Mouse (Mus musculus): Measurements from ENCODE around the gene Acer1.

Gene Acer1

DNA sequence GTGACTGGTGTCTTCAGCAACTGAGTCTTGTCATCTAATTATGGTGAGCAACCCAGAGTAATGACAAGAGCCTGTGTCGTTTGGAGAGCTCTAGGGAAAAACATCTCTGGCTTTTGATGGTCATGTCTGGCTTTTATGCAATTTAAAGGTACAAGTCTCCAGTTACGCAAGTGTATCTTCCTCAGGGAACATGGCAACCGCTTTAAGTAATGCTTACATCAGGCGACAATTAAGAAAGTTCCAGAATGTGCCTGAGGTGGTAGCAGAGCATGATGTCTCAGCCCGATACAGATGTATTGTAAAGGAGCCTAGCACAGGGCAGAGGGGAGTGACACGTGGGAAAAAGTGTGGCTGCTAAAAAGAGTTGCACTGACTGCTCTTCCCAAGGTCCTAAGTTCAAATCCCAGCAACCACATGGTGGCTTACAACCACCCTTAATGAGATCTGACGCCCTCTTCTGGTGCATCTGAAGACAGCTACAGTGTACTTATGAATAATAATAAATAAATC is 7.0 kb upstream of the Acer1 start:
- DNase-seq = no peak

DNA sequence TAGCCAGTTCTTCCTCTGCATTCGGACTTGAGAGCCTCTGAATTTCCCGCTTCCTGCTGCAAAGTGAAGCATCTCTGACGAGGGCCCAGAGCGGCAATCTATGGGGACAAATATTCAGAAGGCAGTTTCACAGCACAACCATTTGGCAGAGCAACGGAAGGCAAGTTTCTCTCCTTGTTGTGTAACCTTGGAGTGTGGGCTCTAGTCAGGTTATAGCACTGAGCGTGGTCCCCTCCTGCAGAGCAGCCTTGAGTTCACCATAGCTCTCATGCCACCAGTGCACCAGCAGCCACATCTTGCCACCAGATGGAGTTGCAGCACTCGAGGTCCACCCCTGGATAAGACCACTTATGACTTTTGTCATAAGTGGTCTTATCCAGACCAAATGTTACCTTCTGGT is 6.5 kb upstream of the Acer1 start:
- no peak for DNase-seq

DNA sequence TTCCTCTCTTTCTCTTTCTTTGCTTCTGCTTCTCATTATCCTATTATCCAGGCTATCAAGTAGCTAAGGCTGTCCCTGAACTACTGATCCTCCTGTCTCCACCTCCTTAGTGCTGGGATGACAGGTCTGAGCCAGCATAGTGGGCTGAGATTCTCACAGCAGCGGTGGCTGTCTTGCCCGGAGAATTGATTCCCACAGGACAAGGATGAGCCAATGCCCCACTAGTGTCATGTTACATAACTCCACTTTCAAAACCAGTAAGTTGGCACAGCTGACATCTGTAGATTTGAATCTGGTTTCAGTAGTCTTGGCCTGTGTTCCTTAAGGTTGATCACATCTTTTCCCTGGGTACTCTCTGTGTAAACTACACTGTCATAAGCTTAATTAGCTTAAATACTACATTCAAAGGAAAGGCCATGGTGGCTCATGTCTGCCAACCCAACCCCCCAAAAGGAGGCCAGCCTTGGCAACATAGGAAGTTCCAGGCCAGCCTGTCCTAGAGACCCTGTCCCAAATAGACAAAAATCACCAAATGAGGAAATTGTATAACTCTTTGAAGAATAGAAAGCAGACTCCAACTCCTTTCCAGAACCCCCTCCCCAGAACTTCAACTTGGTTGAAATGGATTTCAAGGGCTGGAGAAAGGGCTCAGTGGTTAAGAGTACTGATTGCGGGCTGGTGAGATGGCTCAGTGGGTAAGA is 4.3 kb upstream of the Acer1 start:
- no peak for DNase-seq

DNA sequence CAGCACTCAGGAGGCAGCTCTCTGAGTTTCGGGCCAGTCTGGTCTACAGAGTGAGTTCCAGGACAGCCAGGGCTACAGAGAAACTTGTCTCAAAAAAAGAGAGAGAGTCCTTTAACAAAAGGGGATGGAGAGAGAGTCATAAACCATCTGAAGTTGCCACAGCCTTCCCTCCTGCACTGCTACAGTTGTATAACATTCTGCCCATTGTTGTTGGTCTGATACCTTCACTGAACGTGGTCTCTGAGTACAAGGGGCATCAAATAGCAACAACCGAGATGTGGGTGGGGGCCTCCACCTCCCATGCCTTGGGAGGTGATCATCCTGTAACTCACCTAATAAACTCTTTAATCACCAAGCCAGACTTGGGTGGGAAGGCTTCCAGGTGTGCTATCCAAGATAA is 3.7 kb upstream of the Acer1 start:
- no peak for DNase-seq

DNA sequence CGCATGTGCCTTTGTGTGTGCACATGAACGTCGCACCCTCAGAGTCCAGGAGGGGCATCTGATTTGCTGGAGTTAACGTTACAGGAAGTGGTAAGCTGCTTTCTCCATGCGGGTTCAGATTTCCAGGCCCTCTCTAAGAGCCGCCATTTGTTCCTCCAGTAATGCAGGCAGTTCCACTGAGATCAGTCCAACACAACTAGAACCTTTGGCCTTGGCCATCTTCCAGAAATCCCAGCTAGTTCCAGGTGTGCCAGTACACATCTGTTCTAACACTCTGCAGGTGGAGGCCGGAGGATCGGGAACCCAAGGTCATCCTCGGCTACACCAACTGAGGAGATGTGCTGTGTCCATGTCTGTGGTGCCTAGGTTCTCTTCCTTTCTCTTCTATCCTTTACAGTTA is 3.0 kb upstream of the Acer1 start:
- no peak for DNase-seq

DNA sequence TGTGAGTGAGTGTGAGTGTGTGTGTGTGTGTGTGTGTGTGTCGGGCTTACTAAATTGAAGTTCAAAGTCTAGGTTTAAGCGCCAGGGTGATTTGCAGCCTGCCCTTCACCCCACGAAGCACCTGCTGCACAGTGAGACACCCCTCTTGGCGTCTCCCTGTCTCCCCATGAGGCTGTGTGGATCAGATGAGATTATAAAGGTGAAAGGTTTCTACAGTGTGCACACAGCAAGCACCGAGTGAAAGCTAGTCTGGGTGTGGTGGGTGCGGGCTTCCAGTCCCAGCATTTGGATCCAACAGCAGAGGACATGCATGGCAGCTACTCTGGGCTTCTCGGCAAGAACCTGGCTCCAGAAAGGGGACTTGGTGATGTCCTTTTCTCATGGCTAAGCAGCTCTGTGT is 877 bp downstream of the Acer1 start:
- DNase-seq = no peak

DNA sequence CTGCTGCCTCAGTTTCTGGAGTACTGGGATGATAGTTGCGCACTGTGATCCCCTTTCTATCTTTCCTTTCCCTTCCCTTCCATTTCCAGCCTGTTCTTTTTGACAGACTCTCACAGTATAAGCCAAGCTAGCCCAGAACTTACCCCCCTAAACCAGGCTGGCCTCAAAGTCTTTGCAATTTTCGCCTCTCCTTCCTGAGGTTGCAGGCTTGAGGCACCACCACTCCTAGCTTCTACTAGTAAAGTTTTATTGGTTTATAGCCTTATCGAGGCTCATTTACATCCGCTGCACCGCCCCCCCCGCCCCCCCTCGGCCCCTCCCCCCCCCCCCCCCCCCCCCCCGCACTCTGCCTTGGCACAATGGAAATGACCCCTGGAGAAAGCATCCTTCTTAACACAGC is 2.4 kb downstream of the Acer1 start:
- DNase-seq = no peak

DNA sequence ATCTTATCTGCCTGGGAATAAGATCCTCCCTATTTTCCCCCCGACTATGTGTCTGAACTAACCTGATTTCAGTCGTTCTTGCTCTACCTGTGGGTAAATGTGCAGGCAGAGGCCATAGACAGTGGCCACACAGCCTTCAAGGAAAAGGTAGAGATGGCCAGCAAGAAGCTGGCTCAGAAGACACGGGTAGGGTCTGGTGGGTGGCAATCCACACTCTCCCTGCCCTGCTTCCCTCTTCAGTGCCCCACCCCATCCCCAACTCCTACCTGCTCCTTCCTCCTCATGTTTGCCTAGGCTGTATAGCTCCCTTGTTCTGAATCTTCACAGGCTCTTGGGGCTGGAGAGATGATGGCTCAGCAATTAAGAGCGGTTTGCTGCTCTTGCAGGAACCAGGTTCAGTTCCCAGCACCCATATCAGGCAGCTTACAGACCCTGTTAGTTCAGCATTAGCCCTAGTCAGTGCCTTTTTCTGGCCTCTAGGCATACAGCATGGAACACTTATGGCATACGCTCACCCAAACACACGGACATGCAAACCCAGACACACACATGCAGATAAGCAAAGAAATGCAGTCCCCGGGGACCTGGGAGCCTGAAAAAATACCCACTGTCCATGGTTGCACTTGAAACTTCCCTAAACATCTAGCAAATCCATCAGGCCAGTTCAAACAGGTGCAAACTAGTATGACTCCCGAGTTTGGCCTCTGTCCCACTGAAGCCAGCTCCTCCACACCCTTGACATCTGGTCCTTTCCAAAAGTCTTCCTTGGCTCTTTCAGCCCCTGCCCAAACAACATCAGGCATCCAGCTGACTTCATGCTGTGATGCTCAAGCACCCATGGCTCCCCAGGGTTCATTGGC is 5.2 kb downstream of the Acer1 start:
- no peak for DNase-seq

DNA sequence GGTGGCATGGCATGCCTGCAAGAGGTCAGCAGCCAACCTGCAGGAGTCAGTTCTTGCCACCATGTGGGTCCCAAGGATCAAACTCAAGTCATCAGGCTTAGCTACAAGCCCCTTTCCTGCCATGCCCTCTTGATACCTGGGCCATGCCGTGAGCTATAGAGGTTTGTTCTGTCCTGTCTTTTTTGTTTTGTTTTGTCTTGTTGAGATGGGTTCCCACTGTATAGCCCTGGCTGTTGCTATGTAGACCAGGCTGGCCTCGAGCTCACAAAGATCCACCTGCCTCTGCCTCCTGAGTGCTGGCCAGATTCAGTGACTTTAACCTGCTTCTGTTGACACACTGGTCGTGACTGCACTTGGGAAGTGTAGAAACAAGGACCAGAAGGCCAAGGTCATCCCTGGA is 6.5 kb downstream of the Acer1 start:
- no peak for DNase-seq

DNA sequence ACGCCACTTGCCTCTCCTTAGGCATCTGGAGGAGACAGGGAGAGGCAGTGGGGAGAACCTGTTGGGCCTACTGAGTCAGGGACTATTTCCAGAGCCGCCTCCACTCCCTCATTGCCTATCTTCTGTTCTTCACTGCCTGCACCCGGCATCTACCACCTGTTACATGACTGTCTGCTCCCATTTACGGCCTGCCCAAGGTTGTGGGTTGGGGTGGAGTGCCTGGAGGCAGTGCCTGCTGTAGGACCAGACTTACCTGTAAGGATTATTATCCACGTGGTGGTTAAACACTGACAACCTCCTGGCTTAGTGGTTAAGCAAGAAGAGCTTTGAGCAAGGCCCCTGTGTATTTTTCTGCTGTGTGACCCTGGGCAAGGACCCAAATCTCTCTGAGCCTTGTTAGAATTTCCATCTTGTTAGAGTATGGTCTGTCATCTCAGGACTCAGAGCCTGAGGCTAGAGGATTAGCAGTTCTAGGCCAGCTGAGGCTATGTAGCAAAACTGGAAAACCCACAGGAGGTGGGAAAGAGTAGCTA is 7.2 kb downstream of the Acer1 start:
- DNase-seq = no peak

DNA sequence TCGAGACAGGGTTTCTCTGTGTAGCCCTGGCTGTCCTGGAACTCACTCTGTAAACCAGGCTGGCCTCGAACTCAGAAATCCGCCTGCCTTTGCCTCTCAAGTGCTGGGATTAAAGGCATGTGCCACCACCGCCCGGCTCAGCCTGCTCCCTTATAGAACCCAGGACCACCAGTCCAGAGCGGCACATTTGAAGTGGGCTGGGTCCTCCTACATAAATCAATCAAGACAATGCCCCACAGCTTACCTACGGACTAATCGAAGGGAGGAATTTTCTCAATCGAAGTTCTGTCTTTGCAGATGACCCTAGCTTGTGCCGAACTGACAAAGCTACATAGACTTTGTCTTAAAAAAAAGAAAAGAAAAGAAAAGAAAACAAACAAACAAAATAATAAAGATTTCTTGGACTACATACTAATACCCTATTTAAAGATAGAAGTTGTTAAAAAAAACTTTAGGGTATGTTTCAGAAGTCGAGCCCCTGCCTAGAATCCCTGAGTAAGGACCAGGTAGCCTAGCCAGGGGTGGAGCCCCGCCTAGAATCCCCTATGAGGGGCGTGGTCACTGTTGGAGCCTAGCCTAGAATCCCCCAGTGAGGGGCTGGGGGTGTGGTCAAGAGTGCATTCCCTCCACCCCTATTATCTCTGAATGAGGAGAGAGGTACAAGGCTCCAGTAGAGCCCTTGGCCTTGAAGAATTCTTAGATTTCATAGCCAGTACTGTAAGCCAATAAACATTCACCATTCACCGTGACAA is 7.8 kb downstream of the Acer1 start:
- DNase-seq = no peak

DNA sequence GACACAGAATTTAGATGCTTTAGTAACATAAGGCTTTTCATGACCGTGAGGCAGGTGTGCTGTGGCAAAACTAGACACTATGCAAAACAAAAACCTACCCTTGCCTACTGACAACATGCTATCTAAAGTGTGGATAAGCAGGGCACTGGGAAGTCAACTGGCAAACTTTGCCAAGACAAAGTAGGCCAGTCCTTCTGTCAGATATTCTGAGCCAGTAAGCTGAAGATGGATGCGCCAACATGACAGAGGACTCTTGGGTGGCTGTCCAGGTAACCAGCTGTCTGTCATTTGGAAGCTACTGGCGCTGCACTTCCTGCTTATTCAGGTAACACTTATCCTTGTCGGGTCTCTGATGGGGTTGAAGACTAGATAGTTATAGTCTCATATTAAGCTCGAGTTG is 11.8 kb downstream of the Acer1 start:
- DNase-seq = no peak

DNA sequence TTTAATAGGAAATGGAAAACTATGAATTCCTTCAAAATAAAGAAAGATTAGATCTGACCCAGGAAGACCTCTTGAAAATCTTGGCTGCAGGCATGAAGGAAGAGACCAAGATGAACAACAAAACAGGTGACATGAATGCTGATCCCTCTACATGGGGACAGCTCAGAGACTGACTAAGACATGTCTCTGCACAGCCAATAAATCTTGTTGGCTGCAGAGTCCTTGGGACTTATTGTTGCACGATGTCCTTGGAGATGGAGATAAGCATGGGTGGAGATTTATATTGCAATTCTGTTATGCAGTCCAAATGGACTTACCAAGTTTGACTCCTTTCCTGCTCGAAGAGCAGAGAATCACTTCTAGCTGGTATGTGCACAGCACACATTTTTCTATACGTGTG is 12.6 kb downstream of the Acer1 start:
- no peak for DNase-seq

DNA sequence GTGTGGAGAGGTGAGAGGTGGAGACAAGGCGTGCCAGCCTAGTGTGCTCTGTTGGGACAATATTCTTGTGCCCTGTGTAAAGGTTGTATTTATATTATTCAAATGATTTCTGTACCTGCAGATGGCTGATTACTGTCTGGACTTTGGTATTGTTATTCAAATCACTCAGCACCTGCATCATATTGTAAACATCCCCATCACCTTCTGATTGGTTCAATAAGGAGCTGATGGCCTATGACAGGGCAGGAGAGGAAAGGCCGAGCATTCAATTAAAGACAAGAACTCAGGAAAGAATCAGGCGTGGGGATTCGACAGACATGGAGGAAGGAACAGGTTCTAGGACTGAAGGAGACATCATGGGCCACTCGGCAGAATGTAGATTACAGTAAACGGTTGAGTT is 18.3 kb downstream of the Acer1 start:
- DNase-seq = no peak

DNA sequence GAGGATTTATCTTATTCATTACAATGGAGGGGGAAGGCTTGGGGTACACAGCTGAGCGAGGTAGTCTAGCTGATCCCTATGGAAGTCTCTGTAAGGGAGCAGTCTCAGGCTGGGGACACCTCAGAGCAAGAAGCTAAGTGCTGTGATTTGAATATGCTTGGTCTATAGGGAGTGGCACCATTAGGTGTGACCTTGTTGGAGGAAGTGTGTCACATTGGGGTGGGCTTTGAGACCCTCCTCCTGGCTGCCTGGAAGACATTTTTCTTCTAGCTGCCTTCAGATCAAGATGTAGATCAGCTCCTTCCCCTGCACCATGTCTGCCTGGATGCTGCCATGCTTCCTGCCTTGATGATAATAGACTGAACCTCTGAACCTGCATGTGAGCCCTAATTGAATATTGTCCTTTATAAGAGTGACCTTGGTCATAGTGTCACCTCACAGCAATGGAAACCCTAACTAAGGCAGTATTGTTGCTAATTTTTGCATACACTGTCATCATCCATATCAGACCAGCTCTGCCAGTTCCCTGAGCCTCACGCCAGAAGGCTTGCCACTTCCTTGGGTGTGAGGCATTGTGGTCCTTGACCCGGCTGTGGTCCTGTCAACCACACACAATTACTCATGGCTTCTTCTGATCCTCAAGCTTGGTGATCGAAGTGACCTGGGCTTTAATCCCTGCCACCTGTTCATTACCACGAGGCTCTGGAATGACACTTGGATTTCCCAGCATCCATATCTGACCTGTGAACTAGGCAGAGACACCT is 19.1 kb downstream of the Acer1 start:
- no peak for DNase-seq

DNA sequence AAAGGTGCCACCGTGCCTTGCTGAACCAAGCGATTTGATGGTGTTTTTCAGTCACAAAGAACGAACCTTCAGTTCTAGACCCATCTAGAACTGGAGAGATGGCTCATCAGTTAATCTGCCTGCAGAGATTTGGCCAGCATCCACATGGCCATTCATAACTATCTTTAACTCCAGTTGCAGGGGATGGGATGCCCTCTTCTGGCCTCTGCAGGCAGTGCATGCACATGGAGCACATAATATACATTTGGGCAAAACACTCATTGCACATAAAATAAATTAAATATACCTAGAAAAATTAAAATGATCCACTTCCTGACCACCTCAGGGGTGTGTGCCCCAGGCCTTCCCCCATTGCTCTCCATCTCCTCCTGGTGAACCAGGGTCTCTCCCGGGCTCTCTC is 20.0 kb downstream of the Acer1 start:
- no peak for DNase-seq

DNA sequence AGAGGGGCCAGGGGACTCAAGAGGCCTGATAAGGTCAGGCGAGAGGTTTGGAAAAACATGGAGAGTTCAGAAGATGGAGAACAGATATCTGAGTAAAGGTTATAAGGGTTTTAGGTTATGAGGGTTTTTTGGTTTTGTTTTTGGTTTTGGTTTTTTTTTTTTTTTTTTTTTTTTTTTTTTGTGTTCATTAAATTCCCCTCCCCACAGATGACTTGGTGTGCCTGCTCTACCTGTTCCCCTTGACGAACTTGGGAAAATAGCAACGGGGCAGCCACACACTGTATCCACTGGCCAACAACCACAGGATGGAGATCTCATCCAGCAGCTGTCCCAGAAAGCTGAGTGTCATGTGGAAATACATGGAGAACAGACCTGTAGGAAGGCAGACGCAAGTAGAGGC is 23.3 kb downstream of the Acer1 start:
- DNase-seq = no peak

DNA sequence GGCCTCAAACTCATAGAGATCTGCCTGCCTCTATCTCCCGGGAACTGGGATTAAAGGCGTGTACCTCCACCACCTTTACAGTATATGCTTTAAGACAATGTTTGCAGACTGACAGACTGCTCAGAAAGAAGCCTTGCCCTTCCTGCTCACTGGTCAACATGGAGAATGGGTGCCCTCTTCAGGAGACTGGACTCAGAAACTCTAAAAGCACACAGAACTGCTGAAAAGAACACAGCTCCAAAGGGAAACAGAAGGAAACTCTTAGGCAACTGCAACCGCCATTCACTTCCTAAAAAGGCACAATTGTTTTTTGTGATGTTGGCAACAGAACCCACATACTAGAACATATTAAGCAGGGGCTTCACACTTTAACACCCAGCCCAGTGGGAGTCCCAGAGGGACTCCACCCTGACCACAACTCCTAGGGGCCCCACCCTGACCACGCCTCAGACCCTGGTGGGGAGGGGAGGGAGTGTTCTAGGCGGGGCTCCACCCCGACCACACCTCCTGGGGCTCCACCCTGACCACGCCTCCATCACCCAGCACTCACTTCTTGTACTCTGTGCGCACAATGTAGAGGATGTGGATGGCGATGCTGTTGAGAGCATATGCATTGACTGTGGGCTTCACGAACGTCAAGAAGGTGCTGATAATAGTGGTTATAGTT is 24.0 kb downstream of the Acer1 start:
- no peak for DNase-seq

DNA sequence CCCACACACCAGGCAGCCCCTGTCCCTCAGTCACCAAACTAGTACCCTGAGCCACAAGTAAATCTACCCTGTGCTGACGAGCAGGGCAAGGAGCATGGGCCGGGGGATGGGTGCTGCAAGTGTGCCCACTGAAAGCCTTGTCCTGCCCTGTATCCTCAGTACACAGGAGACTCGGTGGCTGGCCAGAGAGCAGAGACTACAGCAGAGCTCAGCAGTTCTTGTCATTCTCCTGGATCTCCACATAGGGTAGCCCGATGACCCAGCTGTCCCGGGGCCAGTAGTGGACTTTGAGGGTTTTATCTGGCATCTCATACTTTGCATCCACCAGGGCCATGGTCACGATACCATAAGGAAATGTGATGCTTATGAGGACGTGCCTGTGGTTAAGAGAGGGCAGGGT is 27.1 kb downstream of the Acer1 start:
- no peak for DNase-seq

DNA sequence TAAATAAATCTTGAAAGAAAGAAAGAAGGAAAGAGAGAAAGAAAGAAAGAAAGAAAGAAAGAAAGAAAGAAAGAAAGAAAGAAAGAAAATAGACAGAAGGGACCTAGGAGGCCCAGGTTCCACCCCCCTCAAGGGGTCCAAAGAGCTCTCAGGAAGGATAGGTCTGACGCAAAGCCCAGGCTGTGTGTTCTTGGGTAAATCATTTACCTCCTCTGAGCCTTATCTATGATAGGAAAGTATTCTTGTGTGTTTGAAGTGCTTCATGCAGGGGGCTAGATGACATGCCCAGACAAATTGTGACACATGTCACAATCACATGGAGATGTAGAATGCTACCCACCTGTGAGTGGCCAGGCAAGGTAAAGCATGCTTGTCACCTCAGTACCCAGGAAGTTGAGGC is 29.3 kb downstream of the Acer1 start:
- no peak for DNase-seq

DNA sequence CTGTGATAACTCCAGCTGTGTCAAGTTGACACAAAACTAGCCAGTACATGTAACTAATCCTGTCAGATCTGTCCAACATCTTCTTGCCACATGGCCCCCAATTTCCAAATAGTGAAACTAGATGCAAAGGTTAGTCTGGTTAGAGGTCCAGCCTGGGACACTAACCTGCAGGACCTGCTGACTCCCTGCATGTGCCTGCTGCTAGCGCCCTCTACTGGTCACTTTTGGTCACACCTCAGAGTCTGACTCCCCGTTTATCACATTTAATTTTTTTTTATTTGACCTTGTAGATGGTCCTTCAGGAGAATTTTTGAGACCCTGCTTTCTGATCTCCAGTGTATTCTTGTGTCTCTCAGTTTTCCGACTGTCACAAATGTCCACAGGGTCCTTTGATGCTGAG is 31.0 kb downstream of the Acer1 start:
- DNase-seq = peak; percentile 38 to 74

DNA sequence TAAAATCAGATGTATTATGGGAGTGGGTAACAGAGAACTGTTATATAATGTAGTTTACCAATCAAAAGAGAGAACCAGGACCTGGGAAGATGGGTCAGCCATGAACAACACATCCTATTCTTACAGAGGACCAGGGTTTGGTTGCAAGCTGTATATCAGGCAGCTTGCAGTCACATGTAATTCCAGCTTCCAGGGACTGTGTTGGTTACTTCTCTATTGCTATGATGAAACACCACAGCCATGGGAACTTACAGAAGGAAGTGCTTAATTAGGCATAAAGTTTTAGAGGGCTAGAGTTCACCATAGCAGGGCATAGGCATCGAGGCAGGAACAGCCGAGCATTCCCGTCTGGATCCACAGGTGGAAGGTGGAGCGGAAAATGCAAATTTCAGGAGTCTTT is 43.2 kb downstream of the Acer1 start:
- DNase-seq = no peak
